8 mouse cellular contexts compared by ENCODE assay signal in the genomic region with DNA sequence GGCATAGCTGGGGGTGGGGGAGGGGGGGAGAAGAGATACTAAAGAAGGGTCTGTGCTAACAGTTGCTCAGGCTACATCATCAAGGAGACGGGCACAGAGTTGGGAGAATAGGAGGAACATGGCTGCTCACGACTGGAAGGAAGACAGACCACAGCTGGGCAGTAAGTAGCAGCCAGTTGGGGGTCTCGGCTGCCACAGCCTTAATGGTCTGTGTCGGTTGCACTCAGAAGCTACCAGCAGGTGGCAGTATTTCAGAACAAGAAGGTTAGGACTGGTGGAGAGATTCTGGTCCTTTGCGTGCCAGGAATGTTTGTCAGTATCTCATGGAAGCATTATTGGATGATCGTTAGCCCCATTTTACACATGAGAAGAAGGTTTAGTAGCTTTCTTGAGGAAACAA.
DNase-seq lines count a peak whose midpoint lies in the region; ATAC-seq and TF ChIP-seq lines count a peak whose summit lies in the region.

No protein-coding gene starts in this region.

- no peak overlapping the region for H3K27ac ChIP-seq in forebrain, embryonic 16.5 days (ENCODE audit: low read length)
- H3K27ac ChIP-seq in kidney, postnatal 0 days = no peak overlapping the region
- H3K27ac ChIP-seq in liver, embryonic 14.5 days = no peak overlapping the region
- H3K27ac ChIP-seq in olfactory bulb, adult 2 months (ENCODE audit: insufficient read depth, low read depth, low read length) = no peak overlapping the region

- no peak overlapping the region for H3K4me3 ChIP-seq in E14TG2a.4 (replicated peaks; ENCODE audit: low read length)
- no peak overlapping the region for H3K4me3 ChIP-seq in forebrain, embryonic 16.5 days (replicated peaks; ENCODE audit: low read length)
- no peak overlapping the region for H3K4me3 ChIP-seq in kidney, postnatal 0 days (replicated peaks; ENCODE audit: low read depth, low read length)
- no peak overlapping the region for H3K4me3 ChIP-seq in liver, embryonic 14.5 days (ENCODE audit: insufficient read depth in 1 of 2, low read depth in 2 of 2, low read length in 2 of 2)
- no peak overlapping the region for H3K4me3 ChIP-seq in olfactory bulb, adult 2 months (ENCODE audit: insufficient read depth, low read depth, low read length)

- WGBS in forebrain, embryonic 16.5 days = 3% methylated on average over 6 of the region's 6 CpGs
- 5% methylated on average over 6 of the region's 6 CpGs for WGBS in kidney, postnatal 0 days
- 11% methylated on average over 6 of the region's 6 CpGs for WGBS in liver, embryonic 14.5 days (ENCODE audit: insufficient replicate concordance)
- 7% methylated on average over 6 of the region's 6 CpGs for WGBS in olfactory bulb, adult 2 months

- no peak overlapping the region for H3K4me2 ChIP-seq in forebrain, embryonic 16.5 days (ENCODE audit: low read length)
- H3K4me2 ChIP-seq in kidney, postnatal 0 days (ENCODE audit: low read length) = no peak overlapping the region
- H3K4me2 ChIP-seq in liver, embryonic 14.5 days (ENCODE audit: low read depth) = no peak overlapping the region

- H3K9ac ChIP-seq in forebrain, embryonic 16.5 days (replicated peaks; ENCODE audit: low read depth, low read length) = no peak overlapping the region
- no peak overlapping the region for H3K9ac ChIP-seq in kidney, postnatal 0 days (ENCODE audit: low read depth, low read length)
- no peak overlapping the region for H3K9ac ChIP-seq in liver, embryonic 14.5 days (replicated peaks)

- TF ChIP-seq CTCF in E14TG2a.4 (conservative IDR thresholded peaks at IDR 0.05; ENCODE audit: low read length) = peak; percentile 69
- TF ChIP-seq CTCF in kidney, postnatal 0 days (IDR thresholded peaks at IDR 0.05; ENCODE audit: low read depth) = peak; percentile 82
- peak; percentile 78 for TF ChIP-seq CTCF in liver, embryonic 14.5 days (IDR thresholded peaks at IDR 0.05; ENCODE audit: low read depth)
- peak; percentile 52 for TF ChIP-seq CTCF in olfactory bulb, adult 2 months (IDR thresholded peaks at IDR 0.05; ENCODE audit: insufficient read depth, low read depth, low read length)

- DNase-seq in 3T3-L1 (ENCODE audit: low read depth, low spot score) = peak; percentile 75
- DNase-seq in cerebellum, adult 18-20 months = peak; percentile 34 to 49
- peak; percentile 87 for DNase-seq in kidney, postnatal 0 days (ENCODE audit: low spot score)
- DNase-seq in liver, embryonic 14.5 days (ENCODE audit: low read depth in 3 of 3, low spot score in 3 of 3) = peak in 1 of 3 experiments; percentile 5

- ATAC-seq in forebrain, embryonic 16.5 days = peak; percentile 72
- 0 out of 2 replicates have a peak, but pooled peaks have one; percentile 49 for ATAC-seq in kidney, postnatal 0 days (replicated peaks; ENCODE audit: low FRiP score, low read depth)
- no peak for ATAC-seq in liver, embryonic 14.5 days (ENCODE audit: insufficient read depth)
- no peak for ATAC-seq in monocyte, adult 5-6 weeks (replicated peaks; ENCODE audit: insufficient number of reproducible peaks, low FRiP score, low TSS enrichment, poor library complexity, severe bottlenecking)

- no peaks in the 10 kb centered on the region for H3K9me3 ChIP-seq in E14TG2a.4 (ENCODE audit: low read length)
- no peaks in the 10 kb centered on the region for H3K9me3 ChIP-seq in forebrain, embryonic 16.5 days (ENCODE audit: control insufficient read depth, low read length)
- no peaks in the 10 kb centered on the region for H3K9me3 ChIP-seq in kidney, postnatal 0 days (replicated peaks; ENCODE audit: low read length)
- no peaks in the 10 kb centered on the region for H3K9me3 ChIP-seq in liver, embryonic 14.5 days (ENCODE audit: control insufficient read depth, low read length)

- TF ChIP-seq POLR2A in olfactory bulb, adult 2 months (IDR thresholded peaks at IDR 0.05; ENCODE audit: insufficient read depth, low read depth, low read length) = no peak

- no peaks in the 10 kb centered on the region for H3K4me1 ChIP-seq in E14TG2a.4 (replicated peaks; ENCODE audit: low read depth, low read length)
- no peaks in the 10 kb centered on the region for H3K4me1 ChIP-seq in forebrain, embryonic 16.5 days (replicated peaks; ENCODE audit: control insufficient read depth, insufficient read depth, low read length)
- no peaks in the 10 kb centered on the region for H3K4me1 ChIP-seq in kidney, postnatal 0 days (replicated peaks; ENCODE audit: insufficient read depth, low read length)
- no peaks in the 10 kb centered on the region for H3K4me1 ChIP-seq in liver, embryonic 14.5 days (replicated peaks; ENCODE audit: control insufficient read depth in 2 of 2, insufficient read depth in 2 of 2, low read length in 1 of 2)
- H3K4me1 ChIP-seq in olfactory bulb, adult 2 months (ENCODE audit: control insufficient read depth, insufficient read depth, low read length) = no peaks in the 10 kb centered on the region

- no peak for TF ChIP-seq EP300 in liver, embryonic 14.5 days (IDR thresholded peaks at IDR 0.05; ENCODE audit: low read depth)

- H3K27me3 ChIP-seq in E14TG2a.4 (ENCODE audit: insufficient read depth, low read length) = peaks cover 13% of the 10 kb centered on the region
- no peaks in the 10 kb centered on the region for H3K27me3 ChIP-seq in forebrain, embryonic 16.5 days (replicated peaks; ENCODE audit: control insufficient read depth, insufficient read depth, low read length)
- H3K27me3 ChIP-seq in kidney, postnatal 0 days (ENCODE audit: insufficient read depth, low read length) = peaks cover 18% of the 10 kb centered on the region
- no peaks in the 10 kb centered on the region for H3K27me3 ChIP-seq in liver, embryonic 14.5 days (ENCODE audit: control insufficient read depth, insufficient read depth, low read length)

- H3K36me3 ChIP-seq in E14TG2a.4 (ENCODE audit: insufficient read depth, low read length) = no peaks in the 10 kb centered on the region
- H3K36me3 ChIP-seq in forebrain, embryonic 16.5 days (ENCODE audit: control insufficient read depth, insufficient read depth) = no peaks in the 10 kb centered on the region
- no peaks in the 10 kb centered on the region for H3K36me3 ChIP-seq in kidney, postnatal 0 days (ENCODE audit: insufficient read depth, low read length)
- H3K36me3 ChIP-seq in liver, embryonic 14.5 days (replicated peaks; ENCODE audit: control insufficient read depth, insufficient read depth, low read depth) = no peaks in the 10 kb centered on the region

Comparison
In these comparisons a context has a peak if more than half of its experiments do, and no peak if none do; other contexts are left out.
1. ATAC-seq: peak in forebrain, embryonic 16.5 days (single experiment) and kidney, postnatal 0 days (single experiment); none in liver, embryonic 14.5 days (single experiment) and monocyte, adult 5-6 weeks (single experiment).
2. Peak in every context shown above with its lines, with median percentiles within 50 percentile points of each other: CTCF ChIP-seq.